Mouse (Mus musculus) heart, embryonic 12.5 days (tissue): ENCODE measurements at regions not wholly inside any gene's neighbourhood (a gene's known extent, or its start where the extent isn't known, plus 50 kb on each side); places are given as distances from the start of the nearest gene placed in this dataset.

Source experiments
- ATAC-seq: fragments of 200-750 bp; cut with Nextera tagmentation; 2 replicates; pipeline ENCODE4 v1.8.0; 2017; ENCODE audit warnings: moderate TSS enrichment, moderate library complexity; ENCODE audit not compliant: insufficient number of reproducible peaks, low FRiP score
- H3K27ac ChIP-seq: fragments of 300-500 bp; sonication (generic); 2 replicates; pipeline ENCODE4 v1.5.1; 2016; ENCODE audit warnings: mild to moderate bottlenecking, moderate library complexity; ENCODE audit not compliant: poor library complexity, severe bottlenecking
- H3K27me3 ChIP-seq: fragments of 300-500 bp; sonication (generic); replicated peaks from 2 replicates; pipeline ENCODE4 v1.6.1; 2016; ENCODE audit warnings: mild to moderate bottlenecking, moderate library complexity
- H3K36me3 ChIP-seq: fragments of 300-500 bp; sonication (generic); 2 replicates; pipeline ENCODE4 v1.6.1; 2016; ENCODE audit warnings: mild to moderate bottlenecking, moderate library complexity
- H3K4me1 ChIP-seq: fragments of 300-500 bp; sonication (generic); replicated peaks from 2 replicates; pipeline ENCODE4 v1.6.1; 2016; ENCODE audit warnings: mild to moderate bottlenecking
- H3K4me2 ChIP-seq: fragments of 300-500 bp; sonication (generic); 2 replicates; pipeline ENCODE4 v1.6.1; 2016; ENCODE audit warnings: mild to moderate bottlenecking, moderate library complexity
- H3K4me3 ChIP-seq: fragments of 300-500 bp; sonication (generic); 2 replicates; pipeline ENCODE4 v1.5.1; 2016; ENCODE audit warnings: mild to moderate bottlenecking
- H3K9ac ChIP-seq: fragments of 300-500 bp; sonication (generic); 2 replicates; pipeline ENCODE4 v1.6.1; 2016; ENCODE audit warnings: mild to moderate bottlenecking, moderate library complexity
- H3K9me3 ChIP-seq: fragments of 300-500 bp; sonication (generic); replicated peaks from 2 replicates; pipeline ENCODE4 v1.6.1; 2016; ENCODE audit warnings: mild to moderate bottlenecking, moderate library complexity
- WGBS: fragments of 180-500 bp; shearing (Covaris S2); methylation state at CpG from one replicate; pipeline ENCODE4 v1.1.7; 2016; 5-methylcytosine and 5-hydroxymethylcytosine counted together

GRCm38 (mm10) chr9:87452571-87452970 is 197.2 kb upstream of the Cep162 start:
- no peak overlapping the region for H3K9ac ChIP-seq
- no peak overlapping the region for H3K27ac ChIP-seq
- no peak overlapping the region for H3K4me3 ChIP-seq
- no peaks in the 10 kb centered on the region for H3K27me3 ChIP-seq
- no peaks in the 10 kb centered on the region for H3K36me3 ChIP-seq
- 64% methylated on average over 2 of the region's 2 CpGs for WGBS
- no peak overlapping the region for H3K4me2 ChIP-seq
- no peaks in the 10 kb centered on the region for H3K9me3 ChIP-seq
- ATAC-seq = no peak
- H3K4me1 ChIP-seq = no peaks in the 10 kb centered on the region

DNA sequence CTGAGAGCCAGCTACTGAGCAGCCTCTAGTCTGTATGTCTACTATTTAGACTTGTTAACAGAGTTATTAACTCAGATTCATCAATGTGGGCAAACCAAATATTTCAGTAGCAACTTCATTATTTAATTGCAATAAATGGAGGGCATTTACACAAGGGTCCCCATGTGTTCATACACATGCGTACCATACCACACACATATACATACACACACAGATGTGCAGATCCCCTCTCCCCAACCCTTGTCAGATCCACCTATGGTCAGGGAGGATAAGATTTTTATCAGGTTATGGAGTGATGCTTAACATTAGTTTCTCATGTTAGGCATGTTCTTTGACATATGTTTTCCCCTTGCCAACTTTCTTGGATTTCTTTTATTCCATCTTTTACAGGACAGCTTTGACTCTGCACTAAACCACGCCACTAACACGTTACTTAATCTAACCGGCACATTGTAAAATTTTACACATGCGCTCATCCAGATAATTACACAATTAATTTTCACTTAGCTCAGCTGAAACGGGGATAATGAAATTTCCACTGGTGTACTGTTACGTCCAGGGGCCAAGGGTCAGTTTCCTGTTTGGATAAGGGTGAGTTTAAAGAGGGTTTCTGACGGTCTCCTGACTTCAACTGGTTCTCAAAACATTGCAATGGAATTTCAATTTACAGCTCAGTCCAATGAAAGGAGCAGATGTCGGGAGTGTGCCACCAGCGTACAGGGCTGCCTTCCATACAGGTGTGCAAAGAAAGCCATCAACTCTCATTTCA is 188.3 kb upstream of the Cep162 start:
- H3K36me3 ChIP-seq = no peaks in the 10 kb centered on the region
- H3K4me2 ChIP-seq = no peak overlapping the region
- whole genome bisulfite sequencing = 47% methylated on average over 10 of the region's 10 CpGs
- no peak overlapping the region for H3K27ac ChIP-seq
- H3K9me3 ChIP-seq = no peaks in the 10 kb centered on the region
- H3K4me3 ChIP-seq = no peak overlapping the region
- H3K4me1 ChIP-seq = no peaks in the 10 kb centered on the region
- H3K27me3 ChIP-seq = no peaks in the 10 kb centered on the region
- ATAC-seq = no peak
- H3K9ac ChIP-seq = no peak overlapping the region

DNA sequence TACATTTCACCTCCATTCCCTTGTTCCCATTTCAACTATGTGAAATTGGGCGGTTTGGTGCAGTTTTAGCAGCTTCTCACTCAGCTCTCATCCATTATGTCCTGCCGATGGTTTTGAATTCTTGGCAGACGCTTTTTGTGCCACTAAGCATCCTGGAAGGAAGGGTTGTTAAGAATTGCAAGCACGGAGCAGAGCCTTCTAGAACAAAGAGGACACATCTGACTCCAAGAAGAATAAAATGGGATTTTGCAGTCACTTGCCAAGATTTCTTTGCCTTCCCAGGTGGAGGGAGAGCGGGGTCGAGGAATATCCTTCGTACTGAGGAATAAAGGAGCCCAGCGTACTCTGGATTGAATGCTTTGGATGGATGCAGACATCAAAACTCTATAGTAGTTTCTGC is 176.7 kb upstream of the Cep162 start:
- Histone ChIP-seq H3K27ac (no peak overlapping the region), H3K9ac (no peak overlapping the region), H3K4me1 (no peaks in the 10 kb centered on the region), H3K27me3 (no peaks in the 10 kb centered on the region), H3K9me3 (peaks cover 5% of the 10 kb centered on the region), H3K36me3 (no peaks in the 10 kb centered on the region), H3K4me2 (no peak overlapping the region), H3K4me3 (no peak overlapping the region)
- WGBS = 77% methylated on average over 8 of the region's 8 CpGs
- no peak for ATAC-seq

DNA sequence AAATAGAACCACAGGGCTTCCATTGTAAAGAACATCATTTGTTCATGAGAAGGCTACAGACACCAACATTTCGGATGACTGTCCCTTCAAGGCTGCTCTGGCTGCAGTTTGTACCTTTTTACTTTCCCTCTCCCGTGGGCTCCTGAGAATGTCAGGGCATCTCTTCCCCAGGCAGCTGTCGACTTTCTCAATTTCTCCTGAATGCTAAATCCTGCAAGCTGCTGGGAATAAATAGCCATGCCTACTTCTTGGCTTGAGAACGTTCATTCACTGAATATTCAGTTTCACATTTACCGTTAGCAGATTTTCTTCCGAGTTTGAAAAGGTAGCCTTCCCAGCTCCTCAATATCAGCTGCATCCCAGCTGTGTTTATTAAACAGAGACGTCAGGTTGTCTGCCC is 176.2 kb upstream of the Cep162 start:
- peaks cover 5% of the 10 kb centered on the region for H3K9me3 ChIP-seq
- no peak overlapping the region for H3K4me3 ChIP-seq
- ATAC-seq = no peak
- 0 out of 2 replicates have a peak, but pooled peaks cover 3% of the 10 kb centered on the region for H3K27me3 ChIP-seq
- no peak overlapping the region for H3K9ac ChIP-seq
- H3K4me1 ChIP-seq = no peaks in the 10 kb centered on the region
- no peak overlapping the region for H3K27ac ChIP-seq
- no peaks in the 10 kb centered on the region for H3K36me3 ChIP-seq
- H3K4me2 ChIP-seq = no peak overlapping the region
- WGBS = 68% methylated on average over 7 of the region's 7 CpGs

DNA sequence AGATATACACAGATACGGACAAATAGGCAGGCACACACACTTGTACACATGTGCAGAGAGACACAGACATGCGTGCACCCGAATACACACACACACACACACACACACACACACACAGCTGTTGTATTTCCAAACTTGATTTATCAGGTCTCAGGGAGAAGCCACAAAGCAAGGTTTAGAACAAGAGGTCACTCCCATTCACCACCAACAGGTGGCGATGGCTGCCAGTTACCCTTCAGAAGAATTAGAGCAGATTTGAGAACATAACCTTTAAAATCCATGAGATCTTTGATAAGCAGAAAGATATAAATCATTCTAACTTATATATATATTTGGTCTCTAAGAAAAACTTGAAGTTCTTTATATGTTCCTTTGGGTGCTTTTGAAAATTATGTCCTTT is 169.9 kb upstream of the Cep162 start:
- Histone ChIP-seq H3K4me1 (no peaks in the 10 kb centered on the region; the same call in 1 of the 2 replicates), H3K9ac (no peak overlapping the region), H3K4me3 (no peak overlapping the region), H3K9me3 (peaks cover 5% of the 10 kb centered on the region), H3K27me3 (peaks cover 21% of the 10 kb centered on the region; the same call in 1 of the 2 replicates), H3K27ac (no peak overlapping the region), H3K36me3 (no peaks in the 10 kb centered on the region), H3K4me2 (no peak overlapping the region)
- 47% methylated on average over 4 of the region's 4 CpGs for WGBS
- no peak for ATAC-seq

DNA sequence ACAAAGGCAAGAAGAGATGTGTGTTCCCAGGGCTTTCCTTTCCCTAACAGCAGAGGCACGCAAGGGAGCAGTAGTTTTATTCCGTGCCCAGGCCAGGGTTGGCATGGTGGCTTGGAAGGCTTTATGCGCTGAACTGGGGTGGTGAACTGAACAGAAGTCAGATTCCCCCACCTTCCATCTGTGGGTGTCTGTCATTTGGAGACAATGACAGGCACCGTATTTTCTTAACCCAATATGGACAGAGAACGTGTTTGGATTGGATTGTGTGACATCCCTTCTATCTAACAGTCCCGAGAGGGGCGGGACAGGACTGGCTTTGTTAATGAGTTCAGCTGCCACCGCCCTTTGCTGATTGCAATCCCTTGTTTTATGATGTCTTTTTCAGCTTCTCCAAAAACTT is 165.8 kb upstream of the Cep162 start:
- peaks cover 4% of the 10 kb centered on the region; the same call in 1 of the 2 replicates for H3K4me1 ChIP-seq
- no peaks in the 10 kb centered on the region for H3K9me3 ChIP-seq
- no peak overlapping the region for H3K4me3 ChIP-seq
- no peak overlapping the region for H3K27ac ChIP-seq
- H3K9ac ChIP-seq = no peak overlapping the region
- 55% methylated on average over 8 of the region's 8 CpGs for WGBS
- ATAC-seq = no peak
- H3K4me2 ChIP-seq = no peak overlapping the region
- no peaks in the 10 kb centered on the region for H3K36me3 ChIP-seq
- H3K27me3 ChIP-seq = peaks cover 15% of the 10 kb centered on the region; the same call in 1 of the 2 replicates

GRCm38 (mm10) chr9:87419376-87419775 is 164.0 kb upstream of the Cep162 start:
- no peaks in the 10 kb centered on the region for H3K36me3 ChIP-seq
- no peak overlapping the region for H3K27ac ChIP-seq
- no peaks in the 10 kb centered on the region for H3K9me3 ChIP-seq
- no peak overlapping the region for H3K9ac ChIP-seq
- no peak overlapping the region for H3K4me2 ChIP-seq
- ATAC-seq = no peak
- 10% methylated on average over 12 of the region's 12 CpGs for WGBS
- no peak overlapping the region for H3K4me3 ChIP-seq
- peaks cover 10% of the 10 kb centered on the region; the same call in 1 of the 2 replicates for H3K27me3 ChIP-seq
- H3K4me1 ChIP-seq = peaks cover 4% of the 10 kb centered on the region; the same call in 1 of the 2 replicates

- Histone ChIP-seq H3K36me3 (no peaks in the 10 kb centered on the region), H3K4me3 (no peak overlapping the region), H3K4me1 (peaks cover 4% of the 10 kb centered on the region; the same call in 1 of the 2 replicates), H3K27me3 (peaks cover 3% of the 10 kb centered on the region; the same call in 1 of the 2 replicates), H3K9ac (no peak overlapping the region), H3K27ac (no peak overlapping the region), H3K4me2 (peak overlapping the region; percentile 4; the same call in 1 of the 2 replicates), H3K9me3 (no peaks in the 10 kb centered on the region)
- no peak for ATAC-seq
- WGBS = 26% methylated on average over 9 of the region's 9 CpGs
Observed at GRCm38 (mm10) chr9:87412894-87413293, 157.6 kb upstream of the Cep162 start.

DNA sequence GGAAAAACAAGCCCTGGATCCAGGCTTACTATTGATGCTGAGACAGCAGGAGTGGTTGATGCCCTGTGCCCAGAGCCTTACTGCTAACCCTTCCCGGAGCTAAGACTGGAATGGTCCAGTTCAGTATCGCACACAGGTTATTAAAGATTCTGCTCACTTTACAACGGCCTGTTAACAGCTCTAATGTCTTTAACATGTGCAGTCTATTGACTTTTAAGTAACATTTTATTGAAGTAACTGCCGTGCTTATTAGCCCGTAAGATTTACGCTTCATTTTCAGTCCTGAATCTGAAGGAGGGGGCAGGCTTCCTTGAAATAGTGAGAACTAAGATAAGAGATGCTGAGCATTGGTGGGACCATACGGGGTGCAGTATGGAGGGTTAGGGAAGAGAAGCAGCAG is 155.7 kb upstream of the Cep162 start:
- Histone ChIP-seq H3K4me1 (peaks cover 5% of the 10 kb centered on the region; the same call in 1 of the 2 replicates), H3K4me3 (no peak overlapping the region), H3K9ac (no peak overlapping the region), H3K4me2 (no peak overlapping the region), H3K36me3 (no peaks in the 10 kb centered on the region), H3K9me3 (no peaks in the 10 kb centered on the region), H3K27ac (no peak overlapping the region), H3K27me3 (peaks cover 3% of the 10 kb centered on the region)
- ATAC-seq = no peak
- WGBS = 80% methylated on average over 7 of the region's 7 CpGs

DNA sequence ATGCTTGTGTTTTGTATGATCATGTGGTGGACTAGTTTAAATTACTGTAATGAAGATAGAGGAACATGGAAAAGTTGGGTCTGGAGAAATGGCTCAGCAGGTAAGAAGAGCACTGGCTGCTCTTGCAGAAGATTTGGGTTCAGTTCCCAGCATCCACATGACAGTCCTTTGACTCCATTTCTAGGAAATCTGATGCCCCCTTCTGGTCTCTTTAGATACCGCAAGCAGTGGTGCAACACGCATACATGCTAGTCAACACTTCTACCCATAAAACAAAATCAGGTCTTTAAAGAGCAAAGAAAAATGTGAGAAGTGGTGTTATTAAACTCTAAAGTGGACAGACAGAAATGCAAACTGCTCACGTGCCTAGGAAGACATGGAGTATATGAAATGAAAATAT is 154.4 kb upstream of the Cep162 start:
- H3K36me3 ChIP-seq = no peaks in the 10 kb centered on the region
- H3K27ac ChIP-seq = no peak overlapping the region
- peaks cover 3% of the 10 kb centered on the region for H3K27me3 ChIP-seq
- H3K4me3 ChIP-seq = no peak overlapping the region
- H3K9ac ChIP-seq = no peak overlapping the region
- H3K4me1 ChIP-seq = peaks cover 5% of the 10 kb centered on the region; the same call in 1 of the 2 replicates
- H3K9me3 ChIP-seq = no peaks in the 10 kb centered on the region
- no peak for ATAC-seq
- H3K4me2 ChIP-seq = no peak overlapping the region
- 87% methylated on average over 3 of the region's 3 CpGs for WGBS

- Histone ChIP-seq H3K27me3 (peaks cover under 1% of the 10 kb centered on the region), H3K4me2 (no peak overlapping the region)
- WGBS = 85% methylated on average over 8 of the region's 8 CpGs
Observed at GRCm38 (mm10) chr9:87408805-87409204, 153.5 kb upstream of the Cep162 start.

More at GRCm38 (mm10) chr9:87408805-87409204, 153.5 kb upstream of the Cep162 start:
- ATAC-seq = no peak
- H3K9me3 ChIP-seq = no peaks in the 10 kb centered on the region
- no peak overlapping the region for H3K9ac ChIP-seq
- H3K36me3 ChIP-seq = no peaks in the 10 kb centered on the region
- no peak overlapping the region for H3K4me3 ChIP-seq
- peaks cover 5% of the 10 kb centered on the region; the same call in 1 of the 2 replicates for H3K4me1 ChIP-seq
- no peak overlapping the region for H3K27ac ChIP-seq
